Mouse (Mus musculus) heart, embryonic 14.5 days (tissue): ENCODE data around the gene Csmd2. TPM values are rescaled to one million over a fixed set of nuclear protein-coding genes. Genes with fewer than 3 reads are reported as not detected.

Experiments
- ATAC-seq: fragments of 200-750 bp; cut with Nextera tagmentation; 2 replicates; pipeline ENCODE4 v1.8.0; 2017; ENCODE audit warnings: low read depth, moderate TSS enrichment; ENCODE audit not compliant: insufficient number of reproducible peaks, insufficient read depth, low FRiP score
- H3K27ac ChIP-seq, 2 experiments: fragments of 200-500 bp in 1 of 2; fragments of 300-500 bp in 1 of 2; sonication (generic) in 1 of 2; replicated peaks in 1 of 2; 2 replicates each; pipeline ENCODE4 v1.5.1; 2012 to 2014; ENCODE audit warnings: low read depth in 2 of 2, low read length in 2 of 2, control low read depth in 1 of 2, mild to moderate bottlenecking in 1 of 2, mixed read lengths in 1 of 2; ENCODE audit not compliant: control insufficient read depth in 1 of 2, insufficient read depth in 1 of 2
- H3K27me3 ChIP-seq: fragments of 300-500 bp; sonication (generic); 2 replicates; pipeline ENCODE4 v1.6.1; 2014; ENCODE audit warnings: mild to moderate bottlenecking, low read length, control low read depth; ENCODE audit not compliant: control insufficient read depth, insufficient read depth
- H3K36me3 ChIP-seq: fragments of 300-500 bp; sonication (generic); 2 replicates; pipeline ENCODE4 v1.6.1; 2014; ENCODE audit warnings: mild to moderate bottlenecking, control low read depth, low read length, mixed read lengths; ENCODE audit not compliant: control insufficient read depth, insufficient read depth
- H3K4me1 ChIP-seq, 2 experiments: fragments of 200-500 bp in 1 of 2; fragments of 300-500 bp in 1 of 2; sonication (generic) in 1 of 2; 2 replicates each; pipeline ENCODE4 v1.6.1; 2012 to 2014; ENCODE audit warnings: low read length in 2 of 2, control low read depth in 1 of 2, mixed read lengths in 1 of 2; ENCODE audit not compliant: control insufficient read depth in 2 of 2, insufficient read depth in 2 of 2
- H3K4me2 ChIP-seq: fragments of 300-500 bp; sonication (generic); 2 replicates; pipeline ENCODE4 v1.6.1; 2014; ENCODE audit warnings: mild to moderate bottlenecking, low read length
- H3K4me3 ChIP-seq, 2 experiments: fragments of 200-500 bp in 1 of 2; fragments of 300-500 bp in 1 of 2; sonication (generic) in 1 of 2; 2 replicates each; pipeline ENCODE4 v1.5.1; 2012 to 2014; ENCODE audit warnings: low read length in 2 of 2, mild to moderate bottlenecking in 2 of 2, control low read depth in 1 of 2, low read depth in 1 of 2, moderate library complexity in 1 of 2; ENCODE audit not compliant: control insufficient read depth in 1 of 2, insufficient read depth in 1 of 2
- H3K9ac ChIP-seq: fragments of 300-500 bp; sonication (generic); 2 replicates; pipeline ENCODE4 v1.6.1; 2014; ENCODE audit warnings: mild to moderate bottlenecking, low read length
- H3K9me3 ChIP-seq: fragments of 300-500 bp; sonication (generic); 2 replicates; pipeline ENCODE4 v1.6.1; 2016; ENCODE audit warnings: low read length, control low read depth; ENCODE audit not compliant: control insufficient read depth
- WGBS: fragments of 180-500 bp; shearing (Covaris S2); extraction: QIAGEN DNeasy Blood & Tissue Kit; methylation state at CpG from one replicate; pipeline ENCODE4 v1.1.7; 2014; 5-methylcytosine and 5-hydroxymethylcytosine counted together
- polyA plus RNA-seq: library from polyadenylated mRNA; unstranded; fragments of >200 nt; fragmentation: Nextera tagmentation; extraction: Ambion mirVana; gene quantifications from 2 replicates; pipeline ENCODE4 v1.2.1, GENCODE M21; 2014

Gene Csmd2
- polyA plus RNA-seq, 1 experiment from 2014 or later: 0.04 TPM

DNA sequence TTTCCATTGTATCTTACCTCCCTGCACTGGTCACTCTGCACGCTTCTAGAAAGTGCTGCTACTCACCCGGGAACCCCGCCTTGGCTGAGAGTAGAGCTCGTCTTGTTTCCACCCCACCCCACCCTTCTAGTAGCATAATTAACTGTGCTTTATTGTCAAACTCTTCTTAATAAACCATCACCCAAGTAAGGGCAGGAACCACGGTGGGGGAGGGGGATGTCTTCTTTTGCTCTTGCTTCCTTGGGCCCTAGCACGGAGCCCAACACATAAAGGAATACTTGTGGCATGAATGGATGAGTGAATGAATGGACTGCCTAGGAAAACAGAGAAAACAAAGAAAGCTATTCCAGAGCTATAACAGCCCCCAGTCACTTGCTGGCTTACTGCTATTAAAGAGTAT, 6.5 kb upstream of the Csmd2 start:
- no peaks in the 10 kb centered on the region for H3K9me3 ChIP-seq
- no peak overlapping the region for H3K4me2 ChIP-seq
- 85% methylated on average over 6 of the region's 6 CpGs for WGBS
- ATAC-seq: no peak
- no peak overlapping the region for H3K9ac ChIP-seq
- H3K36me3 ChIP-seq: no peaks in the 10 kb centered on the region
- no peak overlapping the region for H3K4me3 ChIP-seq
- peaks cover 22% of the 10 kb centered on the region for H3K27me3 ChIP-seq
- no peaks in the 10 kb centered on the region for H3K4me1 ChIP-seq
- H3K27ac ChIP-seq: no peak overlapping the region

DNA sequence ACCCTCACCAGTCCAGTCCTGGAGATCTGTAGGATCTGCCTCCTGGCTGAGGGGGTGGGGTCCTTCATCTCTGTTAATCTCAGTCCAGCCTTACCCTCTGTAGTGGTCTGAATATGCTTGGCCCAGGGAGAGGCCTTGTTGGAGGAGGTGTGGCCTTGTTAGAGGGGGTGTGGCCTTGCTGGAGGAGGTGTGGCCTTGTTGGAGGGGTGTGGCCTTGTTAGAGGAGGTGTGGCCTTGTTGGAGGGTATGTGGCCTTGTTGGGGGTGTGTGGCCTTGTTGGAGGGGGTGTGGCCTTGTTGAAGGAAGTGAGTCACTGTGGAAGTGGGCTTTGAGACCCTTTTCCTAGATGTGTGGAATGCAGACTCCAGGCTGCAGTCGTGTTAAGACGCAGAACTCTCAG, 3.2 kb upstream of the Csmd2 start:
- Histone ChIP-seq H3K27ac (no peak overlapping the region), H3K27me3 (peaks cover 55% of the 10 kb centered on the region), H3K9ac (no peak overlapping the region), H3K36me3 (no peaks in the 10 kb centered on the region), H3K4me3 (no peak overlapping the region), H3K4me1 (peaks cover 0 to 4% of the 10 kb centered on the region in 2 experiments; a peak in 3 of 4 replicates), H3K4me2 (no peak overlapping the region), H3K9me3 (no peaks in the 10 kb centered on the region)
- no peak for ATAC-seq
- 89% methylated on average over 2 of the region's 2 CpGs for WGBS

DNA sequence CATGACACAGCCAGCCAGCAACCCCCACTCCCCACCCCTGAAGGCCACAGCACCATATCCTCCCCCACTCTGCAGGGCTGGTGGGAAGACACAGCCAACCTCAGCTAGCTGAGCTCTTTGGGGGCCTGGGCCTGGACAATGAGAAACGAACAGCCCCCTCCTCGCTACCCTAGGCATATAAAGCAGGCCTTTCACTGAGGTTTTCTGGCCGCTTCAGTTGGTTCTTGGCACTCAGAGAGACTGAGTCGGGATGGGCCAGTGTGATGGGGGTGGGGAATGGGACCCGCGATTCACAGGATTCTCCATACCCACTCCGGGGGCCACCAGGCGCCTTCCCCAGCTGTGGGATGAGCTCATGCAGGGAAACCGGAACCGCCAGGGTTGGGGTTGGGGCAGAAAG, 1.8 kb upstream of the Csmd2 start:
- no peak for ATAC-seq
- no peaks in the 10 kb centered on the region for H3K9me3 ChIP-seq
- H3K4me1 ChIP-seq: peaks cover 0 to 4% of the 10 kb centered on the region in 2 experiments; a peak in 3 of 4 replicates
- H3K4me3 ChIP-seq: no peak overlapping the region
- 10% methylated on average over 10 of the region's 10 CpGs for WGBS
- H3K27me3 ChIP-seq: peaks cover 69% of the 10 kb centered on the region
- H3K4me2 ChIP-seq: no peak overlapping the region
- no peak overlapping the region for H3K27ac ChIP-seq
- H3K9ac ChIP-seq: no peak overlapping the region
- no peaks in the 10 kb centered on the region for H3K36me3 ChIP-seq

DNA sequence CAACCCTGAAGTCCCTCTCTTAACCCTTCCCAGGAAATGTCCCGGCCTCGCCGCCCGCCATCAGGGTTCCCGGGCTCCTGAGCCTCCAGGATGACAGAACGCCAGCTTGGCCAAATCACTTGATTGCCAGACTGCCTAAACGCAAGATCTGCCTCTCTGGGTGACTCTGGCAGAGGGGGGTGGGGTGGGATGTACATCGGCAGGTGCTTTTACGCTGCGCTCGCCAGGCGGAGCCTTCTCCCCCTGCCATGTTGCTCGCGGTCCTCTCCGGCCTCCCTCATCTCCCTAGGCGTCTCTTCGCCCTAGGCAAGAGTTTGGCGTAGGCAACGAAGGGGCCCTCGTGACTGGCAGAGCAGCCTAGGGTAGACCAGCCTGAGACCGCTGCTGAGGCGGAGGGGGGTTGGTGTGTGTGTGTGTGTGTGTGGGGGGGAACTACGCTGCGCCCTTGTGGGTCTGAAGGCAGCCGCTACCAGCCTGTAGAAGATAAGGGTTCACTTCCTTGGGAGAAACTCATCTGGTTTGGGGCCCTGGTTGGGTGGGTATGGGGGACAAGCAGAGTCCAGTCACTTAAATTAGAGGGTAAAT, 1.1 kb upstream of the Csmd2 start:
- no peak overlapping the region for H3K27ac ChIP-seq
- H3K9me3 ChIP-seq: no peaks in the 10 kb centered on the region
- H3K36me3 ChIP-seq: no peaks in the 10 kb centered on the region
- H3K4me3 ChIP-seq: no peak overlapping the region; a peak in 1 of 4 replicates
- ATAC-seq: no peak
- peaks cover 72% of the 10 kb centered on the region for H3K27me3 ChIP-seq
- no peak overlapping the region for H3K9ac ChIP-seq
- peaks cover 0 to 4% of the 10 kb centered on the region in 2 experiments; a peak in 3 of 4 replicates for H3K4me1 ChIP-seq
- 4% methylated on average over 25 of the region's 25 CpGs for WGBS
- no peak overlapping the region for H3K4me2 ChIP-seq

DNA sequence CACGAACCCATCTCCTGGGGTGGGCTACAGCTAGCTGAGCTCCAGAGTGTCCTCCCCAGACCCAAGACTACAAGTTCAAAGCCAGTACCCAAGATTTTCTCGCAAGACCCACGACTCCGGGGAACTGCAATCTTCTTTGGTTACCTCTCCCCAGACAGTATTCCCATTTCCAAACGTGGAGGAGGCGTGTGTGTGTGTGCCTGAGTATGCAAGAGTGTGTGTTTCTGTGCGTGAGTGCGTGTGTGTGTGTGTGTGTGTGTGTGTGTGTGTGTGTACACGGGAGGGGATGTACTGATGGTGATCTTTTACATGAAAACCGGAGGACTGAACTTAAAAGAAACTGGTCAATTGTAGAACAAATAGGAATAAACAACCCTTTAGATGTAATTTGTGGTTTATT, 387 bp upstream of the Csmd2 start:
- H3K27ac ChIP-seq: no peak overlapping the region
- no peak for ATAC-seq
- H3K4me3 ChIP-seq: peak overlapping the region in 1 of 2 experiments; percentile 36; a peak in 1 of 4 replicates
- H3K36me3 ChIP-seq: no peaks in the 10 kb centered on the region
- H3K9me3 ChIP-seq: no peaks in the 10 kb centered on the region
- H3K27me3 ChIP-seq: peaks cover 72% of the 10 kb centered on the region
- peak overlapping the region; percentile 66 for H3K4me2 ChIP-seq
- WGBS: 7% methylated on average over 10 of the region's 10 CpGs
- peaks cover 0 to 4% of the 10 kb centered on the region in 2 experiments; a peak in 3 of 4 replicates for H3K4me1 ChIP-seq
- no peak overlapping the region for H3K9ac ChIP-seq

DNA sequence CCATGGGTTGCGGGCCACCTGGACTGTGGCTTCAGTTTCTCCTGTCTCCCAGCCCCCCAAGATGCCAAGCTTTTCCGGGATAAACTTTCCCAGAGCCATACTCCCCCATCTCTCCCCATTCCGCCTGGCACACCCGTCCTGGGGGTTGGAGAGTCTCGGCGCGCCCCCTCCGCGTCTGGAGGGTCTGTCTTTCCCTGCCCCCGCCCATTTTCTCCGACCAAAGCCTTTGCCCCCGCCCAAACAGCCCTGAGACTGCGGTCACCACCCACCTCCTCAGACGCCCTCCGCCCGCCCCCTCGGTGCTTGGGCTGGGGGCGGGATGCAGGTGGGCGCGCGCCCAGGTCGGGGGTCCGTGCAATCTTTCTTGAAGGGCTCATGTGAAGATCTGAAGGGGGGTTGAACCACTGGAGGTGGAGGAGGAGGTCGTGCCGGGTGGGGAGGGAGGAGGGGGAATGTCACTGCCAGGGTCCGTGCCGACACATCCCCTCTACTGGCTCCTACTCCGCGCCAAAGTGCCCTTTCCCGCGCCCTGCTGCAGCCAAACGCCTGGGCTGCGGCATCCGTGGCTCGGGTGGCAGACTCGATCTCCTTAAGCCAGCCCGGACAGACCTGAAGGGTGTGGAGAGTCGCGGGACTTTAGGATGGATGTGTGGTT, 996 bp downstream of the Csmd2 start:
- under 1% methylated on average over 39 of the region's 39 CpGs for WGBS
- Histone ChIP-seq H3K4me2 (peak overlapping the region; percentile 66), H3K4me3 (peak overlapping the region in 1 of 2 experiments; percentile 36; a peak in 2 of 4 replicates), H3K36me3 (no peaks in the 10 kb centered on the region), H3K27me3 (peaks cover 78% of the 10 kb centered on the region), H3K9me3 (no peaks in the 10 kb centered on the region), H3K27ac (no peak overlapping the region), H3K4me1 (peaks cover 0 to 4% of the 10 kb centered on the region in 2 experiments; a peak in 3 of 4 replicates), H3K9ac (no peak overlapping the region)
- no peak for ATAC-seq

DNA sequence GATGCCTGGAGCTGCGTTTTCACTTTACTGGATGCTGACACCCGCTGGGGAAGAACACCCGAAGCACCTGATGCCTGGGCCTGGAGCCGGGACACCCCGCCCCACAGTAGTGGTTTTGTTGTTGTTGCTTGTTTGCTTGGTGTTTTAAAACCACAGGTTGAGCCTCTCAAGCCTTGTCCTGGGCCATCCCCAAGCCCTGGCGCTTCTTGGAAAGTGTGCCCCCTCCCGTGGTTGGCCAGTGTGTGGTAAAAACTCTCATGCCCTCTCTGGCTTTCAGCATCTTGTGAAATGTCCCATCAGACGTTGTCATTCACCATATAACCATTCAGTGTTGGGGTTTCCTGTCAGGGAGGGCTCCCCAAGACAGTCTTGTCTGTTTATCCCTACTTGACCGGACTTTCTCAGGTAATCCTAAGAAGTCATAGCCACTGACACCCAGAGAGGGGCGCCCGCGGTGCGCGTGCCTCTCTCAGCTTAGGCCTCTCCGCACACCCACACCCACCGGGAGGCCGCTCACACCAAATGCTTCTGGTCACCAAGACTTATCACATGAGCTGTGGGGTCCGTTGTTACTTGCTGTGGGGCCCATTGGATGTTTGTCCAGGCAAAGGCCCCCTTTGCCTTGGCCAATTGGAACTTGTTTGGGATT, 1.8 kb downstream of the Csmd2 start:
- Histone ChIP-seq H3K4me1 (peaks cover 0 to 4% of the 10 kb centered on the region in 2 experiments; a peak in 3 of 4 replicates), H3K4me3 (no peak overlapping the region), H3K9me3 (no peaks in the 10 kb centered on the region), H3K27me3 (peaks cover 75% of the 10 kb centered on the region), H3K9ac (no peak overlapping the region), H3K27ac (no peak overlapping the region), H3K4me2 (no peak overlapping the region), H3K36me3 (no peaks in the 10 kb centered on the region)
- WGBS: 2% methylated on average over 18 of the region's 18 CpGs
- ATAC-seq: no peak
